ENCODE assay signal across 9 mouse cellular contexts in genomic region chr3:109062989-109063388, GRCm38 (mm10). TPM values are rescaled to one million over a fixed set of nuclear protein-coding genes. Genes with fewer than 3 reads are reported as not detected.
A peak's percentile ranks its signal among the peaks of the same experiment; 100 is the strongest.
DNase-seq lines count a peak whose midpoint lies in the region; ATAC-seq and TF ChIP-seq lines count a peak whose summit lies in the region.
"Had no signal": no experiment of that assay in that cellular context is flagged by ENCODE, and none has a peak within 500 bp of the region (broad histone marks: within the 10 kb centered on the region; RNA-seq: fewer than 3 reads in every experiment).

No protein-coding gene starts in this region.

- H3K9ac ChIP-seq in heart, adult 2 months (ENCODE audit: low read depth, low read length): no peak overlapping the region
- H3K9ac ChIP-seq: stomach, embryonic 15.5 days had no signal

- peak in 1 of 2 experiments; percentile 26 for DNase-seq in heart, adult 2 months
- no peak for DNase-seq in heart, adult 11 months
- peak; percentile 29 to 36 for DNase-seq in spleen, adult 2 months (ENCODE audit: low read depth in 1 of 2, low spot score in 2 of 2)
- no peak for DNase-seq in spleen, adult 12 weeks (ENCODE audit: low spot score)
- peak; percentile 57 for DNase-seq in c-Kit-positive CD71-positive TER-119-positive erythroid progenitor cells, embryonic 14.5 days (ENCODE audit: low spot score)
- DNase-seq in forelimb bud, embryonic 11.5 days (ENCODE audit: low read depth, low spot score): peak; percentile 68
- no peak for DNase-seq in urinary bladder, postnatal 25 days (ENCODE audit: low spot score)

- no peak overlapping the region for H3K27ac ChIP-seq in heart, adult 2 months
- H3K27ac ChIP-seq in spleen, adult 2 months (ENCODE audit: insufficient read depth, low read length): no peak overlapping the region
- H3K27ac ChIP-seq: stomach, embryonic 15.5 days had no signal

- peak; percentile 94 for TF ChIP-seq CTCF in heart, adult 2 months (IDR thresholded peaks at IDR 0.05)
- peak; percentile 43; the same call in 1 of the 2 replicates for TF ChIP-seq CTCF in spleen, adult 2 months (IDR thresholded peaks at IDR 0.05; ENCODE audit: extremely low read depth, insufficient read depth, insufficient read length, insufficient replicate concordance)

- 0 out of 2 replicates have a peak, but pooled peaks cover 2% of the 10 kb centered on the region for H3K27me3 ChIP-seq in heart, adult 2 months (ENCODE audit: control insufficient read depth, insufficient read depth, low read length)
- no peaks in the 10 kb centered on the region for H3K27me3 ChIP-seq in spleen, adult 2 months (ENCODE audit: control insufficient read depth, insufficient read depth, low read length)
- H3K27me3 ChIP-seq: stomach, embryonic 15.5 days had no signal

- ATAC-seq in megakaryocyte progenitor cell, adult 5-6 weeks (replicated peaks; ENCODE audit: poor library complexity): peak; percentile 97

- TF ChIP-seq POLR2A in heart, adult 2 months (IDR thresholded peaks at IDR 0.05; ENCODE audit: insufficient read depth, low read depth, low read length): no peak
- no peak for TF ChIP-seq POLR2A in spleen, adult 2 months (IDR thresholded peaks at IDR 0.05; ENCODE audit: low read depth, low read length)

- TF ChIP-seq EP300 in heart, adult 2 months (IDR thresholded peaks at IDR 0.05; ENCODE audit: insufficient read depth, low read depth, low read length): no peak

- H3K4me1 ChIP-seq in heart, adult 2 months (ENCODE audit: control insufficient read depth, insufficient read depth, low read length): no peaks in the 10 kb centered on the region; the same call in 1 of the 2 replicates
- H3K4me1 ChIP-seq in spleen, adult 2 months (ENCODE audit: control insufficient read depth, insufficient read depth, insufficient read length): no peaks in the 10 kb centered on the region
- H3K4me1 ChIP-seq: stomach, embryonic 15.5 days had no signal

- no peaks in the 10 kb centered on the region for H3K79me2 ChIP-seq in heart, adult 2 months (replicated peaks; ENCODE audit: control insufficient read depth, insufficient read depth, low read length)

- intact Hi-C loops in heart, adult 2 months (cut with DNase I): loop anchor here (1.0 to 10.0 kb wide), 5 partner anchors 38 to 291 kb away; partner anchors contain the start of genes Prpf38b and Stxbp3

- no peaks in the 10 kb centered on the region for H3K36me3 ChIP-seq in heart, adult 2 months (ENCODE audit: control insufficient read depth, insufficient read depth, low read length)
- no peaks in the 10 kb centered on the region for H3K36me3 ChIP-seq in spleen, adult 2 months (ENCODE audit: control insufficient read depth, insufficient read depth, low read length)
- H3K36me3 ChIP-seq: stomach, embryonic 15.5 days had no signal

- WGBS in heart, adult 2 months: 2% methylated on average over 6 of the region's 6 CpGs
- 2% methylated on average over 6 of the region's 6 CpGs for WGBS in spleen, adult 2 months

- no peak overlapping the region for H3K4me3 ChIP-seq in heart, adult 2 months
- no peak overlapping the region for H3K4me3 ChIP-seq in spleen, adult 2 months (ENCODE audit: extremely low read depth, insufficient read depth, insufficient read length)
- H3K4me3 ChIP-seq: stomach, embryonic 15.5 days had no signal

RNA-seq across cellular contexts. Expression of gene Slc25a54, which starts 17.3 kb away (rescaled TPM):
- not detected for total RNA-seq in heart, adult 2 months (2021)
- not detected in 2 replicates for polyA plus RNA-seq in heart, adult 2 months (2012; rRNA removed)
- not detected in 2 replicates for polyA plus RNA-seq in spleen, adult 2 months (2012; rRNA removed)
- not detected in 2 replicates for total RNA-seq in megakaryocyte progenitor cell, adult 5-6 weeks (2015)
- total RNA-seq in megakaryocyte progenitor cell, adult 5-6 weeks (2017): not detected in 2 replicates
- polyA plus RNA-seq: stomach, embryonic 15.5 days had no signal

RNA-seq across cellular contexts. Expression of gene Fam102b, which starts 35.6 kb away (rescaled TPM):
- total RNA-seq in heart, adult 2 months (2021): 10 to 100 TPM; 11.2 to 12.7 TPM
- 4.9 and 7.7 TPM in 2 replicates for polyA plus RNA-seq in heart, adult 2 months (2012; rRNA removed)
- 1.8 and 2.5 TPM in 2 replicates for polyA plus RNA-seq in spleen, adult 2 months (2012; rRNA removed)
- total RNA-seq in megakaryocyte progenitor cell, adult 5-6 weeks (2015): 26.6 and 27.6 TPM in 2 replicates
- total RNA-seq in megakaryocyte progenitor cell, adult 5-6 weeks (2017): 31.1 and 34.7 TPM in 2 replicates

RNA-seq across cellular contexts. Expression of gene Slc25a24, which starts 60.0 kb away (rescaled TPM):
- 1 to 10 TPM; 5.7 to 7.4 TPM for total RNA-seq in heart, adult 2 months (2021)
- 1.9 and 3.3 TPM in 2 replicates for polyA plus RNA-seq in heart, adult 2 months (2012; rRNA removed)
- polyA plus RNA-seq in spleen, adult 2 months (2012; rRNA removed): 1.7 and 3.2 TPM in 2 replicates
- 16.1 and 19.0 TPM in 2 replicates for total RNA-seq in megakaryocyte progenitor cell, adult 5-6 weeks (2015)
- total RNA-seq in megakaryocyte progenitor cell, adult 5-6 weeks (2017): 15.5 and 17.2 TPM in 2 replicates

Comparison
In these comparisons a context has a peak if more than half of its experiments do, and no peak if none do; other contexts are left out.
1. DNase-seq: peak in spleen, adult 2 months (2 of 2), c-Kit-positive CD71-positive TER-119-positive erythroid progenitor cells, embryonic 14.5 days (single experiment) and forelimb bud, embryonic 11.5 days (single experiment); none in heart, adult 11 months (single experiment), spleen, adult 12 weeks (single experiment) and urinary bladder, postnatal 25 days (single experiment).